Mouse (Mus musculus) spleen, adult 2 months (tissue): ENCODE data around the gene Immp2l. TPM values are rescaled to one million over a fixed set of nuclear protein-coding genes. Genes with fewer than 3 reads are reported as not detected.

Source experiments
- DNase-seq, 2 experiments: peaks; one replicate each; pipeline versions ENCODE4 v3.0.0 to v3.0.0-alpha.2; 2012 to 2021; ENCODE audit warnings: low spot score in 2 of 2, low read depth in 1 of 2
- H3K27ac ChIP-seq: fragments of 200-500 bp; 2 replicates; pipeline ENCODE4 v1.5.1; 2012; ENCODE audit warnings: low read length, inconsistent platforms; ENCODE audit not compliant: insufficient read depth
- H3K27me3 ChIP-seq: fragments of 200-500 bp; 2 replicates; pipeline ENCODE4 v1.6.1; 2012; ENCODE audit warnings: mild to moderate bottlenecking, moderate library complexity, low read length, inconsistent platforms; ENCODE audit not compliant: control insufficient read depth, insufficient read depth
- H3K36me3 ChIP-seq: fragments of 200-500 bp; 2 replicates; pipeline ENCODE4 v1.6.1; 2012; ENCODE audit warnings: mild to moderate bottlenecking, low read length, inconsistent platforms; ENCODE audit not compliant: control insufficient read depth, insufficient read depth
- H3K4me1 ChIP-seq: fragments of 200-500 bp; 2 replicates; pipeline ENCODE4 v1.6.1; 2011; ENCODE audit warnings: inconsistent platforms; ENCODE audit not compliant: control insufficient read depth, insufficient read depth, insufficient read length
- H3K4me3 ChIP-seq: fragments of 200-500 bp; 2 replicates; pipeline ENCODE4 v1.5.1; 2011; ENCODE audit warnings: mild to moderate bottlenecking, inconsistent platforms; ENCODE audit not compliant: insufficient read depth, insufficient read length; ENCODE audit errors: extremely low read depth
- CTCF ChIP-seq: fragments of 200-500 bp; IDR thresholded peaks from 2 replicates; pipeline ENCODE4 v1.5.1; 2011; ENCODE audit warnings: mild to moderate bottlenecking, inconsistent platforms; ENCODE audit not compliant: insufficient read depth, insufficient read length, insufficient replicate concordance; ENCODE audit errors: extremely low read depth
- POLR2A ChIP-seq: fragments of 200-500 bp; IDR thresholded peaks from 2 replicates; pipeline ENCODE4 v1.6.1; 2011; ENCODE audit warnings: low read depth, low read length, inconsistent platforms
- WGBS: fragments of 180-500 bp; shearing (Covaris S2); methylation state at CpG from one replicate; pipeline ENCODE4 v1.1.7; 2018; 5-methylcytosine and 5-hydroxymethylcytosine counted together
- polyA plus RNA-seq: library from polyadenylated mRNA; depleted of rRNA; stranded (reverse); fragments of >200 nt; gene quantifications from 2 replicates; pipeline ENCODE4 v1.2.3, GENCODE M21; 2012

Immp2l gene
- polyA plus RNA-seq, 1 experiment, result 3.0 TPM

- WGBS, result 85% methylated on average over 2 of the region's 2 CpGs
These were observed 651.0 kb downstream of the Immp2l start for GRCm38 (mm10) chr12:41674861-41675260.

GRCm38 (mm10) chr12:41680141-41680540, 656.3 kb downstream of the Immp2l start:
- H3K36me3 ChIP-seq, result no peaks in the 10 kb centered on the region
- WGBS, result 87% methylated on average over 1 of the region's 1 CpGs
- H3K27me3 ChIP-seq, result no peaks in the 10 kb centered on the region
- no peaks in the 10 kb centered on the region; the same call in 1 of the 2 replicates for H3K4me1 ChIP-seq
- no peak for DNase-seq
- H3K27ac ChIP-seq, result no peak overlapping the region
- H3K4me3 ChIP-seq, result no peak overlapping the region
- TF ChIP-seq POLR2A, result no peak
- TF ChIP-seq CTCF, result no peak

More at GRCm38 (mm10) chr12:41674861-41675260, 651.0 kb downstream of the Immp2l start:
- H3K4me1 ChIP-seq, result no peaks in the 10 kb centered on the region
- no peak overlapping the region for H3K4me3 ChIP-seq
- no peak overlapping the region for H3K27ac ChIP-seq
- no peaks in the 10 kb centered on the region for H3K36me3 ChIP-seq
- TF ChIP-seq POLR2A, result no peak
- TF ChIP-seq CTCF, result no peak
- no peaks in the 10 kb centered on the region for H3K27me3 ChIP-seq
- no peak for DNase-seq

- no peak overlapping the region for H3K27ac ChIP-seq
- H3K4me1 ChIP-seq, result no peaks in the 10 kb centered on the region; the same call in 1 of the 2 replicates
- DNase-seq, result no peak
- WGBS, result 77% methylated on average over 1 of the region's 1 CpGs
- TF ChIP-seq POLR2A, result no peak
- TF ChIP-seq CTCF, result no peak
- no peak overlapping the region for H3K4me3 ChIP-seq
- no peaks in the 10 kb centered on the region for H3K36me3 ChIP-seq
- H3K27me3 ChIP-seq, result no peaks in the 10 kb centered on the region
These were observed 658.3 kb downstream of the Immp2l start for GRCm38 (mm10) chr12:41682141-41682540.

GRCm38 (mm10) chr12:41689809-41690208, 665.9 kb downstream of the Immp2l start:
- Histone ChIP-seq H3K36me3 (no peaks in the 10 kb centered on the region), H3K4me3 (no peak overlapping the region), H3K27me3 (no peaks in the 10 kb centered on the region), H3K27ac (no peak overlapping the region), H3K4me1 (no peaks in the 10 kb centered on the region)
- no peak for TF ChIP-seq POLR2A
- TF ChIP-seq CTCF, result no peak
- no peak for DNase-seq
- 90% methylated on average over 3 of the region's 3 CpGs for WGBS

- no peak for DNase-seq
- no peak overlapping the region for H3K27ac ChIP-seq
- no peaks in the 10 kb centered on the region for H3K4me1 ChIP-seq
- H3K4me3 ChIP-seq, result no peak overlapping the region
- no peak for TF ChIP-seq POLR2A
- TF ChIP-seq CTCF, result no peak
- H3K36me3 ChIP-seq, result no peaks in the 10 kb centered on the region
- H3K27me3 ChIP-seq, result no peaks in the 10 kb centered on the region
- 88% methylated on average over 2 of the region's 2 CpGs for WGBS
These were observed 686.7 kb downstream of the Immp2l start for GRCm38 (mm10) chr12:41710608-41711007.

- H3K36me3 ChIP-seq, result no peaks in the 10 kb centered on the region
- H3K27ac ChIP-seq, result no peak overlapping the region
- H3K4me3 ChIP-seq, result no peak overlapping the region
- no peak for DNase-seq
- 79% methylated on average over 1 of the region's 1 CpGs for WGBS
- H3K27me3 ChIP-seq, result no peaks in the 10 kb centered on the region
- TF ChIP-seq CTCF, result no peak
- TF ChIP-seq POLR2A, result no peak
- no peaks in the 10 kb centered on the region for H3K4me1 ChIP-seq
These were observed 693.1 kb downstream of the Immp2l start for GRCm38 (mm10) chr12:41716946-41717345.

- no peak for TF ChIP-seq CTCF
- no peak for TF ChIP-seq POLR2A
- WGBS, result 91% methylated on average over 2 of the region's 2 CpGs
These were observed 700.7 kb downstream of the Immp2l start for GRCm38 (mm10) chr12:41724585-41724984.

More at GRCm38 (mm10) chr12:41724585-41724984, 700.7 kb downstream of the Immp2l start:
- H3K36me3 ChIP-seq, result no peaks in the 10 kb centered on the region
- H3K4me3 ChIP-seq, result no peak overlapping the region
- H3K4me1 ChIP-seq, result no peaks in the 10 kb centered on the region
- H3K27ac ChIP-seq, result no peak overlapping the region
- DNase-seq, result no peak
- H3K27me3 ChIP-seq, result no peaks in the 10 kb centered on the region
